Mouse (Mus musculus) gastrocnemius, postnatal 10 days (tissue): ENCODE measurements at regions not wholly inside any gene's neighbourhood (a gene's known extent, or its start where the extent isn't known, plus 50 kb on each side); places are given as distances from the start of the nearest gene placed in this dataset.

Experiments
- DNase-seq: peaks from one replicate; pipeline ENCODE4 v3.0.0; 2021; ENCODE audit warnings: mixed read lengths

- no peak for DNase-seq
These were observed 49.9 kb upstream of the Prkd1 start for GRCm38 (mm10) chr12:50698613-50699442.
